Mouse (Mus musculus) retina, embryonic 14.5 days (tissue): ENCODE measurements around the gene Sart3.

ENCODE experiments used
- DNase-seq: peaks from one replicate; pipeline ENCODE4 v3.0.0-alpha.2; 2015; ENCODE audit warnings: low spot score

Sart3 gene

GRCm38 (mm10) chr5:113724446-113724845 is 47.9 kb downstream of the Sart3 start, which contains the start of gene 1700069L16Rik:
1700069L16Rik (minus strand) TSS chr5:113724772.
- peak; percentile 93 for DNase-seq

DNA sequence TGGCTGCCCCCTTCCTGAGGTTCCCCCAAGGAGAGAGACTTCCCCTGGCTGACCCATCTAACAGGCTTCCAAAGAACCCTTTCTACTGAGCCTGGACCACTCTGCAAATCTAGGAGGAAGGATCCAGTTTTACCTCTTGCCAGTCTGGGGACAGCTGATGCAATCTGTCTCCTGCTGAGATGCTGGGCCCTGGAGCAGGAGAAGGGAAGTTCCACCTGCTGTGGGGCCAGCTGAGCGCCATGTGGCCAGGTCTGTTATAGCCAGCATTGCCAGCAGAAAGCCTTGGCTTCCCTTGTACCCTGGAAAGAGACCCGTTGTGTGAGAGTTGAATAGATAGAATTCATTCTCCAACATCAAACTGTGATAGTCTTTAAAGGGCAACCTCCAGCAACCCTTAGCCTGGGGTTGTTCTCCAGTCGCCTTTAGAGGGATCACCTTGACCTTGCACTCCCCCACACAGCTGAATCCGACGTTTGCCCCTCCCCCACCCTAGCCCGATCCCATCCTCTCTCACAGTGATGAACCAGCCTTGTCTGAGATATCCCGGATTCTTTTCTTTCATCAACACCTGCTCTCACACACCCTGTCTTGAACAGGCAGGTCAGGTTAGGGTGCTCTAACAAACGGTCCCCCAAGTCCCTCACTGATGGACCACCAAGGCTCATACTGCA is 48.6 kb downstream of the Sart3 start:
- DNase-seq: no peak

DNA sequence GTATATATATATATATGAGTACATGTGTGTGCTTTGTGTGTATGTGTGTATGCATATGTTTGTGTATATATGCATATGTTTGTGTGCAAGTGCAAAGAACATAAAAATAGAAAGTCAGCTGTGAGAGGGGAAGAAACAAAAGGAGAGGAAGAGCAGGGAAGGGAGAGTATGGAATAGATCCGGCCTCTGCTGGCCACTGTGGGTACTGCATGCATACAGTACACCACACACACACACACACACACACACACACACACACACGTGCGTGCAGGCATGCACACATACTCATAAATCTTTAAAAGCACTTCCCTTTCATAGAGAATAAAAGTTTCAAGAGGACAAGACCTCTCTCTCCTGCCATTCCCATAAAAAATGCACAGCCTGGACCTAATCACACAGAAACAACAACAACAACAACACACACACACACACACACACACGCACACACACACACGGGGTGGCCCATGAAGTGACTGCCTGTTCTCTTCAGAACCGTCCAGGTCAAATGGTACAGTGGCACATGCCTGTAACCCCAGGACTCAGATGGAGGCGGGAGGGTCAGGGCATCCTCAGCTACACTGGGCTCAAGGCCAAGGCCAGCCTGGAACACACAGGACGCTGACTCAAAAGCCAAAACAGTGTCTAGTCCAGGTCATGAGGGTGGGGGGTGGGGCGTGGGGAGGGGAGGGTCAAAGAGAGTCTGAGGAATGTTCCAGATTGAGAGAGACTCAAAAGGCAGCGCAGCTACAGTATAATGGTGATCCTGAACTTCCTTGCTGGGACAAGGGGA is 49.9 kb downstream of the Sart3 start:
- no peak for DNase-seq

DNA sequence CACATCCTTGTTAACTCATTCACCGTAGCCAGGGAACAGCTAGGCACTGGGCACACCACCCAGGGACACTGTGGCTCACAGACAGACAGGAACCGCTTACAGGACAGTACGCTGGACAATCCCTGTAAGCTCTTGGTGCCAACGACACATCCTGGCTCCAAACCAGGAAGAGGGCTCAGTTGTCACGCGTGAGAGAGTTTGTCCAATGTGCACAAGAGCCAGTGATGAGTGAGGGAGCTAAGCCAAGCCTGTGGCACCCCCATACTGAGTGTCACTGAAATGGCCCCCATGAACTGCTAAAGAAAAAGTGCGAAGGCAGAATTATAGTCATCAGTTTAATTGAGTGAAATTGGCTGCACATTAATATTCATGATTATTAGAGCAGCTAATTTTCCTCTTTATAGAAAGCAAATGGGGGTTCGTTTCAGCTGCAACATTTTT is 53.1 kb downstream of the Sart3 start:
- no peak for DNase-seq

- DNase-seq: peak; percentile 81
Observed at GRCm38 (mm10) chr5:113716581-113717388, 55.5 kb downstream of the Sart3 start.

DNA sequence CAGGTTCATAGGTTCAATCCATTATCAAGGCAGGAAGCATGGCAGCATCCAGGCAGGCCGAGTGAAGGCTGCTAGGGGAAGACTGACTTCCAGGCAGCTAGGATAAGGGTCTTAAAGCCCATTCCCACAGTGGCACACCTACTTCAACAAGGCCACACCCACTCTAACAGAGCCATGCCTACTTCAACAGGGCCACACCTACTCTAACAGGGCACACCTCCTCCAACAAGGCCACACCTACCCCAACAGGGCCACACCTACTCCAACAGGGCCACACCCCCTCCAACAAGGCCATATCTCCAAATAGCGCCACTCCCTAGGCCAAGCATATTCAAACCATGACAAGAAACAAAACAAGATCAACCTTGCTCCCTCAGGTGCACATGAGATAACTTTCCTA is 59.4 kb downstream of the Sart3 start:
- DNase-seq: no peak

DNA sequence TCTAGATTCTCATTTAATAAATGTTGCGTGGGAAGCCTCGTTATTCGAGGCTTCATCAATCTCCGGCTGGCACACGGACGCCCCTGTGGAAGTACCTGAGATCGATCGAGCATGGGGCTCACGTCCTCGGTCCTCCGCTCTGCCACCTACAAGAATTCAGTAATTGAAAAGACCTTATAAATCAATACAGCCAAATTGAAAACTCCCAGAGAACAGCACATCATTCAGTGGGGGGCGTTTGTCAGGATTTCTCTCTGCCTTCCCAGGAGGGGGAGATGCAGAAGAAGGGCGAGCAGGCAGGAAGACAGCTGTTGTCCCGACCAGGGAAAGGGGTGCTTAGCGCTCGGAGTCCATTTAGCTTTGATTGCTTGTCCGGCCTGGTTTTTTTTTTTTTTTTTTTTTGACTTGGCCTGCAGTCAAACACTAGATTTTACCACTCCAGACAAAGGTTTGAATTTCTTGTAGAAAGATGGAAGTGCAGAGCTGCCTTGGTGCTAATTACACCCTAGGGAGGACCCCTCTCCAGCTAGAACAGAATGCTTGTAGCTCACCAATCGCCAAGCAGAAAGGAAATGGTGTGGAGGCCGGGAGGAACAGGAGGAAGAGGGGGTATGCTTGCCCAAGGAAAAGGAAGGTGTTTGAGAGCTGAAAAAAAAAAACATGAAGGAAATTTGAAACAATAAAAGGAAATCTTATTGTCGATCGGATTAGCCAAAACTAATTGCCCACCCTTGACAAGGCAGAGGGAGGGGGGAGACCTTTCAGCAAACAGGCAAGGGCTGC is 68.3 kb downstream of the Sart3 start:
- no peak for DNase-seq

DNA sequence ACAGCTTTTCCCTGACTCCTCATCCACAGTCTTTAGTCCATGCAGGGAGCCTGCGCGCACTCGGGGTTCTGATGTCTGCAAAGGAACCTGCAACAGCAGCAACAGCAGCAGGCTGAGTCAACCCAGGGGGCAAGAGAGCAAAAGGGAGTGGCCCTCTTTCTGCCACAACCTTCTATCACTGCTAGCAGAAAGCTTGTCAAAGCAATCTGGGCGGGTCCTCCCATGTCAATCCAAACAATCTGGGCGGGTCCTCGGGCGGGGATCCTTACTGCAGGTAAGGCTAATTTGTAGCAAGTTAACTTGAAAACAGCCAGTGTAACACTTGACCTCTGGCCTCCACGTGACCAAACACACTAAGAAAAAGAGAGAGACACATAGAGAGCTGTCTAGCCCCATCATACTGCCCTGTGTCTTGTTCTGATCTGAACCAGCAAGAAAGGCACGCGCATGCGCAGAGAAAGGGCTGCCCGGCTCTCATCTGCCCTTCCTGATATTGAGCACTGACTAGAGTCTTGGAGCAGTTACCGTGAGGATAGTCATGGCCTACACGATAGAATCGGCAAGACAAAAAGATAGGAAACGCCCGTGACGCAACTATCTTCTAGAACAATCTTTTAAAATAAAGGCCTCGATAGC is 71.8 kb downstream of the Sart3 start:
- no peak for DNase-seq

DNA sequence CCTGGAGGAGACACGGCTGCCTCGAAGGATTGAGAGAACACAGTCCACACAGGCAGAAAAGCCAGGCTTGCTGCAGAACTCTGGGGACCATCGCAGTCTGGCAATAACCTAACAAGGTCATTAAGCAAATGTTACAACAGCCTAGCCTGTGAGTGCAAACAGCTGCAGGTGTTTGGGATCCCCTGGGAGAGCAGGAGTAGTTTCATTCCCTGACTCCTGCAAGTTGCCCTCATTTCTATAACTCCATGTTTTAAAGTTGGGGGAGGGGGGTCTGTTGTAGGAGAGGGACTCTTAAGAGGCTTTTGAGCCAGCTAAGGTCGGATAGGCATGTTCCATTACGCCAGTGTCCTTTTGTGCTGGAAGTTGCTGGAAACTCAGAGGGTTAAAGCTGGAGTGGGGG is 77.9 kb downstream of the Sart3 start:
- DNase-seq: peak; percentile 32

- no peak for DNase-seq
Observed at GRCm38 (mm10) chr5:113694000-113694399, 78.3 kb downstream of the Sart3 start.

DNA sequence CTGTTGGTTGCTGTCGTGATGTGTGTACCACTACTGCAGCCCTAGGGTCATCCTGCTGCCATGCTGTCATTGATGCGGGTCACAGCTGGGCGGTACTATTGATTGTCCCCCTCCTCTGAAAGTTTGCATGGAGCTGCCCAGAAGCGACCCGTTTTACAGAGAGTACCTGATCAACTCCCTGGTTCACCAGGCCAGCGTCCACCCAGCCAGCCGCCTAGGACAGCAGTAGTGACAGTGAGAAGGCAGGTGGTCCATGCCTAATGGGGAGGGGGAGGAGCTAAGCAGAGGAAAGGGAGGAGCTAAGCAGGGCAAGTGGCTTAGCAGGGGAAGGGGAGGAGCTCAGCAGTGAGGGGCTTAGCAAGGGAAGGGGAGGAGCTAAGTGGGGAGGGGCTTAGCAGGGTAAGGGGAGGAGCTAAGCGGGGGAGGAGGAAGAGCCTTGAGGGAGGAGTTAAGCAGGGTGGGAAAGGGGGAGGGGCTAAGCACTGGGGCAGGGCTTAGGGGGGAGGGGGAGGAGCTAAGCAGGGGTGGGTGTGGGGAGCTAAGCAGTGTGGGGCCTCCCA is 79.0 kb downstream of the Sart3 start:
- no peak for DNase-seq
